Mouse (Mus musculus): ENCODE measurements around the gene Ikzf3. TPM values are rescaled to one million over a fixed set of nuclear protein-coding genes. Genes with fewer than 3 reads are reported as not detected.

Ikzf3 gene
- polyA plus RNA-seq, 1 experiment from 2014 or later = 0.20 TPM

GRCm38 (mm10) chr11:98448191-98448790, 97.5 kb downstream of the Ikzf3 start:
- H3K9ac ChIP-seq (replicated peaks; ENCODE audit: low read depth) = no peak overlapping the region
- peak overlapping the region; percentile 46 for H3K4me3 ChIP-seq (ENCODE audit: low read depth, low read length)
- ATAC-seq (peak; percentile 53), DNase-seq (ENCODE audit: low spot score) (peak; percentile 78)
- 22% methylated on average over 10 of the region's 13 CpGs for WGBS
- H3K36me3 ChIP-seq (ENCODE audit: insufficient read depth, low read length) = no peaks in the 10 kb centered on the region
- no peaks in the 10 kb centered on the region for H3K27me3 ChIP-seq (replicated peaks; ENCODE audit: insufficient read depth, low read length)
- TF ChIP-seq CTCF (IDR thresholded peaks at IDR 0.05) (no peak), EP300 (IDR thresholded peaks at IDR 0.05) (0 out of 2 replicates have a peak, but pooled peaks have one; percentile 16)
- no peaks in the 10 kb centered on the region for H3K4me1 ChIP-seq (ENCODE audit: insufficient read depth, low read depth, low read length)
- peak overlapping the region; percentile 85 for H3K27ac ChIP-seq (ENCODE audit: low read length)
- no peaks in the 10 kb centered on the region for H3K9me3 ChIP-seq (ENCODE audit: low read length)
- peak overlapping the region; percentile 52 for H3K4me2 ChIP-seq (replicated peaks; ENCODE audit: low read depth, low read length)

GRCm38 (mm10) chr11:98447475-98447834, 98.4 kb downstream of the Ikzf3 start:
- Histone ChIP-seq H3K9me3 (ENCODE audit: low read length) (no peaks in the 10 kb centered on the region), H3K4me2 (replicated peaks; ENCODE audit: low read depth, low read length) (peak overlapping the region; percentile 52), H3K27ac (ENCODE audit: low read length) (peak overlapping the region; percentile 85), H3K4me1 (ENCODE audit: insufficient read depth, low read depth, low read length) (no peaks in the 10 kb centered on the region), H3K4me3 (ENCODE audit: low read depth, low read length) (peak overlapping the region; percentile 46), H3K9ac (replicated peaks; ENCODE audit: low read depth) (peak overlapping the region; percentile 39; the same call in 1 of the 2 replicates), H3K36me3 (ENCODE audit: insufficient read depth, low read length) (no peaks in the 10 kb centered on the region), H3K27me3 (replicated peaks; ENCODE audit: insufficient read depth, low read length) (no peaks in the 10 kb centered on the region)
- no peak for ATAC-seq
- no peak for DNase-seq (ENCODE audit: low spot score)
- TF ChIP-seq EP300 (IDR thresholded peaks at IDR 0.05) (no peak), CTCF (IDR thresholded peaks at IDR 0.05) (no peak)
- 16% methylated on average over 6 of the region's 7 CpGs for WGBS

GRCm38 (mm10) chr11:98446562-98447474, 99.0 kb downstream of the Ikzf3 start:
- peak overlapping the region; percentile 39; the same call in 1 of the 2 replicates for H3K9ac ChIP-seq (replicated peaks; ENCODE audit: low read depth)
- no peaks in the 10 kb centered on the region for H3K9me3 ChIP-seq (ENCODE audit: low read length)
- H3K36me3 ChIP-seq (ENCODE audit: insufficient read depth, low read length) = no peaks in the 10 kb centered on the region
- H3K27ac ChIP-seq (ENCODE audit: low read length) = peak overlapping the region; percentile 85
- ATAC-seq = peak; percentile 86
- no peaks in the 10 kb centered on the region for H3K27me3 ChIP-seq (replicated peaks; ENCODE audit: insufficient read depth, low read length)
- WGBS = 3% methylated on average over 28 of the region's 33 CpGs
- no peaks in the 10 kb centered on the region for H3K4me1 ChIP-seq (ENCODE audit: insufficient read depth, low read depth, low read length)
- TF ChIP-seq EP300 (IDR thresholded peaks at IDR 0.05) (0 out of 2 replicates have a peak, but pooled peaks have one; percentile 17), CTCF (IDR thresholded peaks at IDR 0.05) (no peak)
- peak overlapping the region; percentile 52 for H3K4me2 ChIP-seq (replicated peaks; ENCODE audit: low read depth, low read length)
- peak; percentile 87 for DNase-seq (ENCODE audit: low spot score)
- H3K4me3 ChIP-seq (ENCODE audit: low read depth, low read length) = peak overlapping the region; percentile 46

GRCm38 (mm10) chr11:98446213-98446561, 99.6 kb downstream of the Ikzf3 start, which contains the start of gene Grb7:
Grb7 (plus strand) TSS chr11:98446394.
- peak within 1 kb of the TSS; percentile 85 for H3K27ac ChIP-seq (ENCODE audit: low read length)
- peak within 1 kb of the TSS; percentile 39; the same call in 1 of the 2 replicates for H3K9ac ChIP-seq (replicated peaks; ENCODE audit: low read depth)
- 4% methylated on average over 5 of the region's 5 CpGs for WGBS
- no peaks in the 10 kb centered on the region for H3K27me3 ChIP-seq (replicated peaks; ENCODE audit: insufficient read depth, low read length)
- DNase-seq (ENCODE audit: low spot score) (no peak), ATAC-seq (peak; percentile 4; the same call in 1 of the 2 replicates)
- no peaks in the 10 kb centered on the region for H3K36me3 ChIP-seq (ENCODE audit: insufficient read depth, low read length)
- TF ChIP-seq CTCF (IDR thresholded peaks at IDR 0.05) (no peak), EP300 (IDR thresholded peaks at IDR 0.05) (no peak)
- no peaks in the 10 kb centered on the region for H3K4me1 ChIP-seq (ENCODE audit: insufficient read depth, low read depth, low read length)
- H3K4me2 ChIP-seq (replicated peaks; ENCODE audit: low read depth, low read length) = peak within 1 kb of the TSS; percentile 52
- H3K9me3 ChIP-seq (ENCODE audit: low read length) = no peaks in the 10 kb centered on the region
- H3K4me3 ChIP-seq (ENCODE audit: low read depth, low read length) = peak within 1 kb of the TSS; percentile 46

GRCm38 (mm10) chr11:98445679-98446078, 100.2 kb downstream of the Ikzf3 start:
- H3K27me3 ChIP-seq (replicated peaks; ENCODE audit: insufficient read depth, low read length) = no peaks in the 10 kb centered on the region
- TF ChIP-seq EP300 (IDR thresholded peaks at IDR 0.05) (no peak), CTCF (IDR thresholded peaks at IDR 0.05) (no peak)
- H3K4me1 ChIP-seq (ENCODE audit: insufficient read depth, low read depth, low read length) = no peaks in the 10 kb centered on the region
- DNase-seq (ENCODE audit: low spot score) = peak; percentile 52
- no peak overlapping the region for H3K9ac ChIP-seq (replicated peaks; ENCODE audit: low read depth)
- no peak overlapping the region for H3K4me3 ChIP-seq (ENCODE audit: low read depth, low read length)
- H3K27ac ChIP-seq (ENCODE audit: low read length) = peak overlapping the region; percentile 85
- WGBS = 27% methylated on average over 4 of the region's 4 CpGs
- no peaks in the 10 kb centered on the region for H3K9me3 ChIP-seq (ENCODE audit: low read length)
- H3K36me3 ChIP-seq (ENCODE audit: insufficient read depth, low read length) = no peaks in the 10 kb centered on the region
- H3K4me2 ChIP-seq (replicated peaks; ENCODE audit: low read depth, low read length) = no peak overlapping the region
- ATAC-seq = no peak

- no peak overlapping the region for H3K9ac ChIP-seq (replicated peaks; ENCODE audit: low read depth)
- no peak for TF ChIP-seq CTCF (IDR thresholded peaks at IDR 0.05)
- no peak for TF ChIP-seq EP300 (IDR thresholded peaks at IDR 0.05)
- H3K4me2 ChIP-seq (replicated peaks; ENCODE audit: low read depth, low read length) = no peak overlapping the region
- DNase-seq (ENCODE audit: low spot score) (peak; percentile 62), ATAC-seq (peak; percentile 17)
- no peaks in the 10 kb centered on the region for H3K27me3 ChIP-seq (replicated peaks; ENCODE audit: insufficient read depth, low read length)
- H3K27ac ChIP-seq (ENCODE audit: low read length) = peak overlapping the region; percentile 85
- no peak overlapping the region for H3K4me3 ChIP-seq (ENCODE audit: low read depth, low read length)
- no peaks in the 10 kb centered on the region for H3K9me3 ChIP-seq (ENCODE audit: low read length)
- no peaks in the 10 kb centered on the region for H3K4me1 ChIP-seq (ENCODE audit: insufficient read depth, low read depth, low read length)
- 0% methylated on average over 1 of the region's 1 CpGs for WGBS
- H3K36me3 ChIP-seq (ENCODE audit: insufficient read depth, low read length) = no peaks in the 10 kb centered on the region
These were observed 100.6 kb downstream of the Ikzf3 start for GRCm38 (mm10) chr11:98445238-98445637.

All from lung, postnatal 0 days (tissue).